Mouse (Mus musculus) limb, embryonic 11.5 days (tissue): Measurements from ENCODE around the gene Pold2. TPM values are rescaled to one million over a fixed set of nuclear protein-coding genes. Genes with fewer than 3 reads are reported as not detected.

ENCODE experiments used
- ATAC-seq: fragments of 200-750 bp; cut with Nextera tagmentation; 2 replicates; pipeline ENCODE4 v1.8.0; 2017; ENCODE audit warnings: low read depth; ENCODE audit not compliant: insufficient number of reproducible peaks, low FRiP score, low TSS enrichment
- DNase-seq: peaks from one replicate; pipeline ENCODE4 v3.0.0-alpha.2; 2015; ENCODE audit warnings: low spot score
- H3K27ac ChIP-seq: fragments of 300-500 bp; sonication (generic); replicated peaks from 2 replicates; pipeline ENCODE4 v1.5.1; 2014; ENCODE audit warnings: low read depth, mild to moderate bottlenecking, low read length
- H3K27me3 ChIP-seq: fragments of 300-500 bp; sonication (generic); 2 replicates; pipeline ENCODE4 v1.6.1; 2014; ENCODE audit warnings: mild to moderate bottlenecking, low read length, mixed read lengths; ENCODE audit not compliant: control insufficient read depth, insufficient read depth
- H3K36me3 ChIP-seq: fragments of 300-500 bp; sonication (generic); 2 replicates; pipeline ENCODE4 v1.6.1; 2014; ENCODE audit warnings: mild to moderate bottlenecking, low read length, moderate library complexity, mixed read lengths; ENCODE audit not compliant: control insufficient read depth, insufficient read depth
- H3K4me1 ChIP-seq: fragments of 300-500 bp; sonication (generic); 2 replicates; pipeline ENCODE4 v1.6.1; 2014; ENCODE audit warnings: low read length, mixed read lengths; ENCODE audit not compliant: control insufficient read depth, insufficient read depth
- H3K4me2 ChIP-seq: fragments of 300-500 bp; sonication (generic); 2 replicates; pipeline ENCODE4 v1.6.1; 2014; ENCODE audit warnings: low read depth, mild to moderate bottlenecking, moderate library complexity; ENCODE audit not compliant: severe bottlenecking
- H3K4me3 ChIP-seq: fragments of 300-500 bp; sonication (generic); 2 replicates; pipeline ENCODE4 v1.5.1; 2014; ENCODE audit warnings: low read depth, low read length
- H3K9ac ChIP-seq: fragments of 300-500 bp; sonication (generic); 2 replicates; pipeline ENCODE4 v1.6.1; 2014; ENCODE audit warnings: mild to moderate bottlenecking, low read length
- H3K9me3 ChIP-seq: fragments of 300-500 bp; sonication (generic); 2 replicates; pipeline ENCODE4 v1.6.1; 2016; ENCODE audit warnings: low read length; ENCODE audit not compliant: control insufficient read depth
- WGBS: fragments of 180-500 bp; shearing (Covaris S2); extraction: QIAGEN DNeasy Blood & Tissue Kit; methylation state at CpG from one replicate; pipeline ENCODE4 v1.1.7; 2014; 5-methylcytosine and 5-hydroxymethylcytosine counted together
- polyA plus RNA-seq: library from polyadenylated mRNA; unstranded; fragments of >200 nt; fragmentation: Nextera tagmentation; extraction: Ambion mirVana; gene quantifications from 2 replicates; pipeline ENCODE4 v1.2.1, GENCODE M21; 2014

Gene Pold2
- polyA plus RNA-seq: 103 and 111 TPM in 2 replicates

- under 1% methylated on average over 52 of the region's 52 CpGs for WGBS
- peak; percentile 95 for ATAC-seq
- peak; percentile 97 for DNase-seq
These were observed at the start of gene Pold2 for GRCm38 (mm10) chr11:5877921-5878526. Gene Pold2 (minus strand): TSS chr11:5878292.

GRCm38 (mm10) chr11:5926696-5927220 lies 48.7 kb upstream of the Pold2 start:
- H3K9ac ChIP-seq: no peak overlapping the region
- no peaks in the 10 kb centered on the region for H3K27me3 ChIP-seq
- DNase-seq: no peak
- no peaks in the 10 kb centered on the region for H3K36me3 ChIP-seq
- no peak overlapping the region for H3K4me2 ChIP-seq
- H3K4me1 ChIP-seq: no peaks in the 10 kb centered on the region
- no peak for ATAC-seq
- no peaks in the 10 kb centered on the region for H3K9me3 ChIP-seq
- no peak overlapping the region for H3K27ac ChIP-seq
- 88% methylated on average over 3 of the region's 3 CpGs for WGBS
- H3K4me3 ChIP-seq: no peak overlapping the region

More at GRCm38 (mm10) chr11:5877921-5878526, at the start of gene Pold2:
- Histone ChIP-seq H3K9ac (peak within 1 kb of the TSS; percentile 75), H3K27me3 (no peaks in the 10 kb centered on the region), H3K4me3 (peak within 1 kb of the TSS; percentile 58), H3K36me3 (peaks cover 15% of the 10 kb centered on the region), H3K9me3 (no peaks in the 10 kb centered on the region), H3K4me1 (peaks cover 6% of the 10 kb centered on the region), H3K4me2 (peak within 1 kb of the TSS; percentile 61), H3K27ac (peak within 1 kb of the TSS; percentile 77)

GRCm38 (mm10) chr11:5924699-5925098 lies 46.6 kb upstream of the Pold2 start:
- Histone ChIP-seq H3K4me3 (no peak overlapping the region), H3K4me1 (no peaks in the 10 kb centered on the region), H3K27me3 (no peaks in the 10 kb centered on the region), H3K9ac (no peak overlapping the region), H3K27ac (no peak overlapping the region), H3K9me3 (no peaks in the 10 kb centered on the region), H3K36me3 (no peaks in the 10 kb centered on the region), H3K4me2 (no peak overlapping the region)
- DNase-seq (no peak), ATAC-seq (no peak)
- WGBS: 48% methylated on average over 8 of the region's 8 CpGs

GRCm38 (mm10) chr11:5920323-5920960 lies 42.4 kb upstream of the Pold2 start:
- no peaks in the 10 kb centered on the region for H3K9me3 ChIP-seq
- H3K4me3 ChIP-seq: no peak overlapping the region
- 30% methylated on average over 17 of the region's 17 CpGs for WGBS
- H3K4me2 ChIP-seq: no peak overlapping the region
- no peak for ATAC-seq
- no peaks in the 10 kb centered on the region for H3K36me3 ChIP-seq
- no peak overlapping the region for H3K27ac ChIP-seq
- H3K9ac ChIP-seq: no peak overlapping the region
- no peak for DNase-seq
- no peaks in the 10 kb centered on the region for H3K4me1 ChIP-seq
- no peaks in the 10 kb centered on the region for H3K27me3 ChIP-seq

GRCm38 (mm10) chr11:5919606-5920005 lies 41.5 kb upstream of the Pold2 start:
- Histone ChIP-seq H3K27me3 (no peaks in the 10 kb centered on the region), H3K9ac (no peak overlapping the region), H3K4me1 (no peaks in the 10 kb centered on the region), H3K27ac (no peak overlapping the region), H3K4me3 (no peak overlapping the region), H3K9me3 (no peaks in the 10 kb centered on the region), H3K4me2 (no peak overlapping the region), H3K36me3 (no peaks in the 10 kb centered on the region)
- 94% methylated on average over 4 of the region's 4 CpGs for WGBS
- DNase-seq (no peak), ATAC-seq (no peak)

GRCm38 (mm10) chr11:5918111-5918510 lies 40.0 kb upstream of the Pold2 start:
- Histone ChIP-seq H3K27me3 (no peaks in the 10 kb centered on the region), H3K4me2 (no peak overlapping the region), H3K36me3 (no peaks in the 10 kb centered on the region), H3K4me1 (no peaks in the 10 kb centered on the region), H3K9me3 (no peaks in the 10 kb centered on the region), H3K9ac (no peak overlapping the region), H3K4me3 (no peak overlapping the region), H3K27ac (no peak overlapping the region)
- DNase-seq (no peak), ATAC-seq (no peak)
- 67% methylated on average over 2 of the region's 2 CpGs for WGBS

GRCm38 (mm10) chr11:5916178-5916548 lies 38.1 kb upstream of the Pold2 start:
- no peaks in the 10 kb centered on the region for H3K36me3 ChIP-seq
- no peaks in the 10 kb centered on the region for H3K9me3 ChIP-seq
- H3K9ac ChIP-seq: no peak overlapping the region
- WGBS: 78% methylated on average over 8 of the region's 8 CpGs
- no peak overlapping the region for H3K4me2 ChIP-seq
- H3K27ac ChIP-seq: no peak overlapping the region
- no peak overlapping the region for H3K4me3 ChIP-seq
- no peaks in the 10 kb centered on the region for H3K4me1 ChIP-seq
- no peak for ATAC-seq
- no peaks in the 10 kb centered on the region for H3K27me3 ChIP-seq
- no peak for DNase-seq

- WGBS: 90% methylated on average over 5 of the region's 5 CpGs
- ATAC-seq (no peak), DNase-seq (no peak)
- Histone ChIP-seq H3K27me3 (no peaks in the 10 kb centered on the region), H3K9ac (no peak overlapping the region), H3K4me3 (no peak overlapping the region), H3K4me2 (no peak overlapping the region), H3K27ac (no peak overlapping the region), H3K36me3 (no peaks in the 10 kb centered on the region), H3K4me1 (no peaks in the 10 kb centered on the region), H3K9me3 (no peaks in the 10 kb centered on the region)
These were observed 37.5 kb upstream of the Pold2 start for GRCm38 (mm10) chr11:5915429-5916177.
